Mouse (Mus musculus) cerebellum, adult (tissue): ENCODE data around the gene St3gal2.
A peak's percentile ranks its signal among the peaks of the same experiment; 100 is the strongest.
"Not testable (repeated sequence)": the region's sequence is repeated elsewhere in the genome, so short reads cannot be mapped to it uniquely, and the experiment has no call there.

Source experiments
- ATAC-seq: cut with Nextera tagmentation; 2 replicates; pipeline ENCODE4 v1.9.2; 2017; ENCODE audit warnings: mild to moderate bottlenecking, moderate library complexity, mixed read lengths; ENCODE audit not compliant: insufficient number of reproducible peaks, low FRiP score, low TSS enrichment

The St3gal2 gene

DNA sequence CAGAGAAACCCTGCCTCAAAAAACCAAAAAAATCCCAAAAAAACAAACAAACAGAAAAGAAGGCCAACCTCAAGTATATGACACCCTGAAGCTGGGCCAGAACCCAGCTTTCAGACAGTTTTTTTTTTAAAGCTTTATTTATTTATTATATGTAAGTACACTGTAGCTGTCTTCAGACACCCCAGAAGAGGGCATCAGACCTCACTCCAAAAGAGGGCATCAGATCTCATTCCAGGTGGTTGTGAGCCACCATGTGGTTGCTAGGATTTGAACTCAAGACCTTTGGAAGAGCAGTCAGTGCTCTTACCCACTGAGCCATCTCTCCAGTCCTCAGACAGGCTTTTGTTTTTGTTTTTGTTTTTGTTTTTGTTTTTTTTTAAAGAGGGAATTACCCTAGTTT is 9.9 kb upstream of the St3gal2 start:
- ATAC-seq, result not testable (repeated sequence)

GRCm38 (mm10) chr8:110911576-110912570 is 7.8 kb upstream of the St3gal2 start:
- no peak for ATAC-seq

GRCm38 (mm10) chr8:110917415-110917814 is 2.3 kb upstream of the St3gal2 start:
- ATAC-seq, result no peak

DNA sequence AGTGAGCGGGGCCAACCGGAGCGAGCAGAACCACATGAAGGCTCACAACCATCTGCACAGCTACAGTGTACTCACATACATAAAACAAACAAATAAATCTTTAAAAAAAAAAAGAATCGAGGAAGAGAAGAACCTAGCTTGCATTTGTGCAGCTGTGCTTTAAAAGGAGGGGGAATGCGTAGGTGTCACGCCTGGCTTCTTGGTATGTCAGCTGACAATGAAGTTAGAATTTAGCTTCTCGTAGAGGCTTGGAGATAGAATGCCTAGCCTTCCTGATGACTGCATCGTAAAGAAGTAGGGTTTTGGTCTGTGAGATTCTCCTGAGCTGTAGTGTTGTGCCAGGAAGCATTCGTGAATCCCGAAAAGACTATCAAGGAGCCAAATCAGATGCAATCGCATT is 1.7 kb upstream of the St3gal2 start:
- ATAC-seq, result no peak

DNA sequence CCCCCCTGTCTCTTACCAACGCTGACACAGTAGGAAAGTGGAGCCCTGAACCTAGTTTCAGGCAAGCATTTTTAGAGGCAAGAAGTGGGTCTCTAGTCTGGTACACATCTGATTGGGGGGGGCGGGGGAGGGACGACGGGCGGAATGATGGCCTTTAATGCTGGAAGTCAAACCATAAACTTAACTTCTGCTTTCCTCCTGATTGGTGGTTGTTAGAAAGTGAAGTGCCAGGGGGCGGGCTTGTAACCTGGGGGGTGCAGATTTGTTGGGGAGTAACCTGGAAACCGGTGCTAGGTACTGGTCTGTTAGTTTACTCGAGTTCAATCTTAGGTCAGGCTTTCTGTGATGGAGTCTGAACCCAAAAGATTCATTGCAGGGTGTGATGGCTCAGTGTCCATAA is 1.3 kb upstream of the St3gal2 start:
- no peak for ATAC-seq

DNA sequence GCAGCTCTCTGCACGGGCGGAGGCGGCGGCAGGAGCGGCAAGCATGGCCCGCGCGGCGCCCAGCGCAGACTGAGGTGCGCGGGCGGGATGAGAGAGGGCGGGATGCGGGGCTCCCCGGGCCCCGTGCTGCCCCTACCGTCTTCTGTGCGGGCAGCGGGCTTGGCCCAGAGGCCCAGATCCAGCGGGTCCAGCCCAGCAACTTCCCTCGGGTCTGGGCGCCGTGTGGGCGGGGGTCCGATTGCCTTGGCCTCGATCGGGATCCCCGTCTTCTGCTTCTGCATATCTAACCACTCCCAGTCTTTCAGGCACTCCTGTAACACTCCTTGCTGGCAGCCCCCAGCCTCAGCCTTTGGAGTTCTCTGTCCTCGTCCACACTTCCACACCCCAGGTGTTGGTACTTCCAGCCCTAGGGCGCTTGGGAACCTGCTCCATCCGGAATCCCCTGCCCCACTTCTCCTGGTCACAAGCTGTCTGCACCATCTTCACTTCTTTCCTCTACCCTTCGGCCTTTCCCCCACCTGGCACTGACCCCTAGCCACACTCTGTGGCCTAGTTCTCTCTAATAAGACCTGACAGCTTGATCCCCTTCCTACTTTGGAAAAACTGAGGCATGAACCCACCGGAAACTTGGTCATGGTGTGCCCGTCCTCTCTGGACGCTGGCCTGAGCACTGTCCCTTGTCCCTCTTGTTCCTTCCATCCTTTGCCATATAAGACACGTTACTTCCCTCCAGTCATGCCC is 480 bp downstream of the St3gal2 start:
- ATAC-seq, result no peak

DNA sequence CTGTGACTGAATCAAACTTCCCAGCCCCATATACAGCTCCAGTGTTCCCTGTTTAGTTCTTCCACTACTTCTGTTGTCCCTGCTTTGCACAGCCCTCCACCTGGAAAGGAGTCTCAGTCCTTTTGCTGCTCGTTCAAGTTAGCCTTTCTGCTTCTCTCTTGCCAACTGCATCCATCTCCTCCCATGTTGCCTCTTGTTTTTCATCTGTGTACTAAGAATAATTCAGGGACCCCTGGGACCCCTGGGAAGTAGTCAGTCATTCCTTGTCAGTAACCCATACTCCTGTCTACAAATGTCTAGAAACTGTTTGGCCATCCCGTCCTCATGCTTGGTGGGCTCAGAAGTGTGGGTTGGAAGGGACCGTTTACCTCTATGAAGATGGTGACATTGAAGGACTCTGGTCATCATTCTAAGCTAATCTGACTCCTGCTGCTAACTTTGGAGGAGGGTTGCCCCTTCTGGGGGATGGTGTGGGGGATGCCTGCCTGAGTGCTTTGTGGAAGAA is 1.1 kb downstream of the St3gal2 start:
- no peak for ATAC-seq

DNA sequence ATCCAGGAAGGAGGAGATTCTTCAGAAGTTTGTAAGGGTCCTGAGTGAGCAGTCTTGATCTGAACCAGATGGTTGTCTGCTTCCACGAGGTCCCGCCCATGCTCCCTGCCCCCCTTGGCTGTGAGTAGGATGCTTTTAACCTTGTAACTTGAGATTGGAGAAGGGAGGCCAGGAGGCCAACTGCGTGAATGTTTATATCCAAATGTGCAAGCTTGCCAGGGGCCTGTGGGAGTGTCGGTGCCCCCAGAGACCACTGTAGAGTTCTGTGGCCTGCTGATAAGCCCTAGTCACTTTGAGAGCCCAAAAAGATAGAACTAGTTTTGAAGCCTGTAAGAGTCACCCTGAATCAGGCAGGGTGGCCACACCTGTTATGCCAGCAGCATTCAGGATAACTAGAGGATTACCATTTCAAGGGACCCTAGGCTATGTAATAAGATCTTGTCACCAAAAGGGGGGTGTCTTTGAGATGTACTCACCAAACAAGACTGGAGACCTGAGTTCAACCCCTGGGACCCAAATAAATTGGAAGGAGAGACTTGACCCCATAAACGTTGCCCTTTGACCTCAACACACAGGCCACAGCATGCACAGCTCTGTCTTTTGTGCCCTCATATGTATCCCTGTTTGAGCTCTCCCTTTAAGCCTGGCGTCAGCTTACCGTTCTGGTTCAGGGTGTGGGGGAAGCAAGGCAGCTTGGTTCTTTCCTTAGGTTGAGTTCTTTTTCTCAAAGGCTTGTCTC is 1.9 kb downstream of the St3gal2 start:
- no peak for ATAC-seq

GRCm38 (mm10) chr8:110925691-110926140 is 6.0 kb downstream of the St3gal2 start:
- ATAC-seq, result no peak

GRCm38 (mm10) chr8:110926690-110927089 is 7.0 kb downstream of the St3gal2 start:
- ATAC-seq, result no peak

- ATAC-seq, result no peak
Observed at GRCm38 (mm10) chr8:110928435-110928834, 8.7 kb downstream of the St3gal2 start.

DNA sequence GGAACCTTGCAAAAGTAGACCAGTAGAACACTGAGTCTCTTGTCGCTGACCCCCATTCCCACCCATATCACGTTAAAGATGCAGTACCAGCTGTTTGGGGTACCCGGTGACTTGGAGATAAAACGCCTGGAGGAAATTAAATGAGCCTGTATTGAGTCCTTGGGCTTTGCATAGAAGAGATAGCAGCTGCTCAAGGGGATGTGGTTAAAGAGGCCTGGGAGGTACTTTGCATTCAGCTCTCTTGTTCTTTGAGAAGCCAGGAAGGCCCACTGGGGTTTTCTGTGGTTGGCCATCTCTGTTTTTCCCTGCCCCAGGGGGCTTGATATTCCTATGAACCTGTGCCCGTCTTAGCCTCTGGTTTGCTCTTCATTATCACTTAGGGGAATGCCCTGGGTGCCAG is 9.3 kb downstream of the St3gal2 start:
- no peak for ATAC-seq

DNA sequence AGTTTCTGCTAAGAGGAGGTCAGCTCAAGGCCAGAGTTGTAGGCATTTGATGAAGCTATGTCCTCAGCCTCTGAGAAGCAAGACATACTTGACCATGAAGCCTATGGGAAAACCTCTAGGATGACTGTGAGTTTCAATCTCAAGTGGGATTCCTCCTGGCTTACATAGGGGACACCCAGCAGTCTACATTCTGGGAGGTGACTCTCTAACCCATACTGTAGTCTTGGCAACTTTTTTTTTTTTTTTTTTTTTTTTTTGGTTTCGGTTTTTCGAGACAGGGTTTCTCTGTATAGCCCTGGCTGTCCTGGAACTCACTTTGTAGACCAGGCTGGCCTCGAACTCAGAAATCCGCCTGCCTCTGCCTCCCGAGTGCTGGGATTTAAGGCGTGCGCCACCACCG is 9.9 kb downstream of the St3gal2 start:
- not testable (repeated sequence) for ATAC-seq

DNA sequence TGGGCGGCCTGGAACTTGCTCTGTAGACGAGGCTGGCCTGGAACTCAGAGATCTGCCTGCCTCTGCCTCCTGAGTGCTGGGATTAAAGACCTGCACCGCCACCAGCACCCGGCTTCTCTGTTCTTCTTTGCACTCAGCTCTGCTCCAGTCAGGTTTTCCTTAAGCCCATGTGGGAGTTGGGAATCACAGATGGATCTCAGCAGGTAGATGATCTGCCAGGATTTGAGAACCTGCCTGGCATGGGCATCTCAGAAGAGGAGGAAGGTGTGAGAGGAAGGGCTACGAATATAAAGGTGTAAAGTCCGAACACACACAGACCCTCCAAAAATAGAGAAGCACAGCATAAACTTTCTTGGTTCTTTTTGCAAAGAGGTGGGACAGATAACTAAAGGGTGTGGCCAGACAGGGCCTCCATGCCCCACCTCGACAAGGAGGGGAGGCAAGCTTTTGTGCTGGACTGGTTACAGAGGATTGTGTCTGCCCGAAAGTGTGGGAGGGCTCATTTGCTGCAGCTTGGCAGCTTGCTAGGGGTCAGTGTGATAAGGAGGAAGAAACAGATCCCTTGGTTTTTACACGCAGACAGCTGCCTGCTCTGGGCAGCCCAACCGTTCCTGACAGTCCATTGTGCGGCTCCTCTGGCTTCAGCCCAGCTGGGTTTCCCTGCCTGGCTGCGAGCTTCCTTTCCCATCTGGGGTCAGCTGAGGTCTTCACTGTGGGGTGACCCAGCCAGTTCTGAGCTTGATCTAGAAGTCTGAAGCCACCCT is 11.6 kb downstream of the St3gal2 start:
- peak; percentile 67 for ATAC-seq

- ATAC-seq, result no peak
Observed at GRCm38 (mm10) chr8:110932444-110932843, 12.7 kb downstream of the St3gal2 start.

- ATAC-seq, result no peak
Observed at GRCm38 (mm10) chr8:110933272-110933671, 13.6 kb downstream of the St3gal2 start.

DNA sequence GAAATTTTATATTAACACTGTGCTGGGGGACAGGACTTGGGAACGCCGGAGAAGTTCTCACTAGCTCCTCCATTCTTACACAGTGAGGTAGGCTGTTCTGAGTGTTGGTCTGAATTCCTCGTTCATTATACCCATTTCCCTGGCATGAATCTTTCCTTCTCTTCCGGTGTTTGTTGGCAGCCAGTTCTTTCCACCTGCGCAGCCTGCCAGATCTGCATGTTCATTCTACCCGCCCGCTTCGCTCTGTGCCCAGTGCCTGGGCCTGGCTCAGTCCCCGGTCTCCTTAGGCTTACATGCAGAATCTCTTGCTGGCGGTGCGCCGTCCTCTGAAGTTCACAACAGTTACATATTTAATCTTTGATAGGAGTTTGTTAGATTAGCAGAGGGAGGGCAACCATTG is 16.5 kb downstream of the St3gal2 start:
- ATAC-seq, result no peak; the same call in 1 of the 2 replicates

DNA sequence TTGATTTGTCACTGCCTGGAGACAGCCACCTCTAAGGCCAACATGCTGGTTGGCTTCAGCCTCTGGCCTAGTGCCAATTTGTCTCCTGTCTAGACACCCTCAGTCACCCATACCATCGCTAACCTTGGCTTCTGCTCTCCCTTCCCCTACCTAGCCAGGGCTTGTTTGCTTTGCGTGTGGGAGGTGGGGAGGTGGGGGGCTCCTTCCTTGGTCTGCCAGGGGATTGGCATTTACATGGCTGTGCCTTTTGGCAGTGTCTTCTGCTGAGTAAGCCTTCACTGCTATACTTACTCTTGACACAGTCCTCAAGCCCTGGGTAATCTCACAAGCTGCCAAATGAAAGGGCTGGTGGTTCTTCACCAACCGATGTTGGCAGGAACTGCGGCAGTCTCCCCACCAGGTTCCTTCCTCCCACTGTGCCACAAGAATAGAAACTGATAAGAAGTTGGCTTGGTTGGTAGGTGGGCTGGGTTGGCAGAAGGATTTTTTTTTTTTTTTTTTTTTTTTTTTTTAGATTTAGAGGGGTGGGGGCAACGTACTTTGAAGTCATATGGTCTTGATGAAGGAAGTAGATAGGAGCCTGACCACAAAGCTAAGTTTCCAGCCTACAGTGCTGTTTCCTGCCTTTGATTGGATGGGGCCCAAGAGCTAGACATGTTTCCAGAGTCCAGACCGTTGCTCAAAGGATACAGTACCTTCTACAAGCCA is 19.3 kb downstream of the St3gal2 start:
- ATAC-seq, result peak; percentile 60
